Mouse (Mus musculus) lung, postnatal 25 days (tissue): ENCODE measurements around the gene Ift81.

Experiments
- DNase-seq: peaks from one replicate; pipeline ENCODE4 v3.0.0; 2022; ENCODE audit warnings: low spot score

Ift81 gene

DNA sequence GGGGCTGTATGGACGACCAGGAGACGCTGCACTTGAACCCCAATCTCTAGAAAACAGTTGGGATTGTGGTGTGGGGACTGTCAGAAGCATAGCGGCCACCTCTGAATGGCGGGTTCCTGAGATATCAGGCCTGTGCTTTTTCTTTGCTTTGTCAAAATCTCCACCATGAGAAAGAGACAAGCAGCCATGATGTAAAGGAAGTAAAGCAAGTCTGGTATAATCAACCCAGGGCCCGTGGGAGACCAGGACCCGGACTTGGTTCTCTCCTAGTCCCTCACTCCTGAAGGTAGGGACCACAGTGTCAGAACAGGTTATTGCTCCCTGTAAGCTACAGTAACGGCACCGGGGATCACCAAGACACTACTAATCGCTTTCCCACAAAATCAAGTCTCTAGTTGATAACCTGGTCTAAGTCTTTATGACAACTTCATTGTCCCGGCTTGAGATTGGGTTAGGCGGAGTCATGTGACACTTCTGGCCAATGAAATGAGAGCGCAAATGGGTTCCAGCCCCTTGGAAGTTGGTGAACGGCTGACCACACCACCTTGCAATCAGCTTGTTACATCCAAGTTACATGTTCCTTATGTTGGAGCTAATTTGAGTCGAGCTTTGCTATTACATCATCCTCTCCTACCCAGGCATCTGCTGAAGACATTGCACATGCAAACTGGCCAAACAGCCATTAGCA lies 11.4 kb upstream of the Ift81 start:
- DNase-seq: no peak

DNA sequence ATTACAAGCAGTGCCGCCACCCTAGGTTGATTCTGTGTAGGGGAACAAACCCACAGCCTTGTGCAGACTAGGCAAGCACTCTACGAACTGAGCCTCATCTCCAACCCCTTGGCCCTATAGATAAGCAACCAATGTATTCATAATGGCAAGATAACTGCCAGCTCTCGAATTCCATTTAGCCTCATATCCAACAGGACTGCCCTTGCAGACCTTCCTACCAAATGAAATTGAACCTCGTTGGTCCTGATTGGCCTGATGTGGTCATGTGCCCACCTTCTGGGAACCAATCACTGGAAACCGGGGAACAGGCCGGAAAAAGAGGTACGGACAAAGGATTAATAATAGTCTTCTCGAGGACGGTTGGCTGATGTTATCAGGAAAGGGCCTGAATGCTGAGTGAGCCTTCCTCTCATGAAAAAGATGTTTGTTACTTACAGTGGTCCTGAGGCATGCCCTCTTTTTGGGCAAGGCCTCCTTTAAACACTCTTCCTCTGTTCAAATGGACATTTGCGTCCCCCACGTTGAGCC lies 10.7 kb upstream of the Ift81 start:
- DNase-seq: no peak

DNA sequence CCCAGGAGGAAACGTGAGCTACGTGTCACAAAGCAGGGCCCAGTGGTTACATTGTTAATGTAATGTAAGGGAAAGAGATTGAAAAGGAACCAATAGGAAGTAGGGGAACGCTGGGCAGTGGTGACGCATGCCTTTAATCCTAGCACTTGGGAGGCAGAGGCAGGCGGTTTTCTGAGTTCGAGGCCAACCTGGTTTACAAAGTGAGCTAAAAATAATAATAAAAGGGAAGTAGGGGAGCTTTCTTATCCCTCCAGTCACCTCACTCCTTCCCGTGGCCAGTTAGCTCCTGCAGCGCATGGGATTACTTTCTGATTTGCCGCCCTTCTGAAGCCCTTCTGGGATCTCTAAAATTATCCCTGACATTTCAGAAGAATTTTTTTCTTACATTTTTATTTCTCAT lies 9.5 kb upstream of the Ift81 start:
- no peak for DNase-seq

DNA sequence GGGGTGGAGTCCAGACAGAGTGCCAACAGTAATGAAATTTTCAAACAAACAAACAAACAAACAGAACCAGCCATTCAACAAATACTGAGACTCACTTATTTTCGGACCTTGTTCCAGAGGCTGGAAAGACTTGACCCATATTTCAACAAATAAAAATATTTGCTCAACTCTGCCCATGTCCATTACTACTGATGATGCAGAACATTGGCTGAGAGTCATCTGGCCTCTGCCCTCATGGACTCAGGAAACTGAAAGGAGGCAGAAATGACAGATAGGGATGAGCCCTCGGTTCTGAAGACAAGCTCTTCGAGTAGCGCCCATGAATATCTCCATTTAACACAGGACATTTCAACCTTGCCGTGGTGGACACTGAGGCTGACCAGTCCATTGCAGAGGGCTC lies 8.2 kb upstream of the Ift81 start:
- no peak for DNase-seq

DNA sequence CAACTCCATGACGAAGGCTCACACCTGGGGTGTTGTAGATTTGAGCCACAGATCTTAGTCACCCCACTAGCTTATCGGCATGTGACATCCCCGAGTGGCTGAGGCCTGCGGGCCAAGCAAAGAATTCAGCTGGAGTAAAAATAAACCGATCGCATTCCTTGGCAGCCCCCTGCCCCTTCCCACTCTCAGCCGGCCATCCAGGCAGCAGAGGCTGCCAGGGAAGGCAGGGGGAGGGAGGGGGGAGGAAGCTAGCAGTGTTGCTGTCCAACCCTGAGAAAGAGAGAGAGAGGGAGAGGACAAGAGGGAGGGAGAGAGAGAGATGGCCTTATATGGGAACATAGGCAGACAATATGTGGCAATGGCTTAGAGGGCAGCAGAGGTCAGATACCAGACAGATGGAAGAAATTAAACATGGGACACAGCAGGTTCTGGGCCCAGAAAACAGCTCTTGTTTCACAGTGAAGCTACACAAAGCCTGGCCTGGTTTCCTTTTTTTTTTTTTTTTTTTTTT lies 7.1 kb upstream of the Ift81 start:
- peak; percentile 64 for DNase-seq

DNA sequence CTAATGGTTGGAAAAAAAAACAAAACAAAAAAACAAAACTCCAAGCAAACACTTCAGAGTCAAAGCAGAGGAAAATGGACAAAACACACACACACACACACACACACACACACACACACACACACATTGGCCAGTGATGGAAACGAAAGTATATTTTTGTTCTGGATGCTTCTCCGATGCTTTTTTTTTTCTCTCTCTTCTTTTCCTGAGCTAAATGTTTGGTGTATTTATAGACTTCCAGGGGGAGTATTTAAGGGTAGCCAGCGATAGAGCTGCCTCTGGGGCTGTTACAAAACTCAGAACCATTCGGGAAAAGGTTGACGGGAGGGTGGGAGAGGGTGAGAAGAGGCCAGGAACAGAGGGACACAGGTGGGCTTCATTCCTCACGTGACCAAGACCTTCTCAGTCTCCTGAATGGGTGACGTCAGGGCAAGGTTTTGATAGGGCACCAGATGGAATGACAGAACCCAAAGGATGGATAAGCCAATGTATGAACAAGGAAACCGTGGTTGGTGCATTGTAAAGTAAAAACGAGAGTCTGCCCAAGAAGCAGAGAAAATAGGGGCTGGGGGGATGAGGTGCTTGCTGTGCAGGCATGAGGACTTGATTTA lies 5.5 kb upstream of the Ift81 start:
- DNase-seq: no peak

DNA sequence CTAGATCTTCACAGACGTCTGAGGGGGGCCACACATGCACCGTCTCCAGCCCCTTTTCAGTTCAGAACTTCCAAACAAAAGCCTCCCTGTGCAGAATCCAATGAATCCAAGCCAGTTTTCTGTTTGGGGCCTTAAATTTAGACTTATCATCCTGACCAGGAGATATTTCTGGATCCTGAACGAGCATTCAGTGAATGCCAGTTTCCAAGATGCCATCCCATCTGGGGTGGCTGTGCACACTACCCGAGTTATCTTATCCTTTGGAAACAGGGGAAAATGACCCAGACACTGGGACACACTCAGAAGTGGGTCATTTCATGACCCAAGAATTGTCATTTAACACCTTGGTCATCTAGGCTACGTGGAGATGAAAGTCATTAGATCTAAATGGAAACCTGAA lies 3.4 kb upstream of the Ift81 start:
- DNase-seq: no peak

DNA sequence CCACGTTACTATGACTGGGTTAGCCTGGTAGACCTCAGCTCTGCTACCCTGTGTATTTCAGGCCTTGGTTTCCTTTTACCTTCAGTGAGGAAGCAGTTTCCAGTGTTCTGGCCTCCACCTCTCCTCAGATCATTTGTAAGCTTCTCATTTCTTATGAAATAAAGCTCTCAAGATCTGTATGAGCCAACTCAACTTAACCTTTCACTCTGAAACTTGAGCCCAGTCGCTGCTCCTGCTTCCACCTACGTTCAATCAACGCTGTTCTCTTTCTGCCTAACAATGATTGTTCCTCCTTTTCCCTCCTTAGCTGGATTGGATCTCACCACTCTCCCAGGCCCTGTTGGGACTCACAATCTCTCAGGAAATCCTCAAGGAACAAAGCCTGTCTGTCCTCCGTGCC lies 2.7 kb downstream of the Ift81 start:
- peak; percentile 61 for DNase-seq

DNA sequence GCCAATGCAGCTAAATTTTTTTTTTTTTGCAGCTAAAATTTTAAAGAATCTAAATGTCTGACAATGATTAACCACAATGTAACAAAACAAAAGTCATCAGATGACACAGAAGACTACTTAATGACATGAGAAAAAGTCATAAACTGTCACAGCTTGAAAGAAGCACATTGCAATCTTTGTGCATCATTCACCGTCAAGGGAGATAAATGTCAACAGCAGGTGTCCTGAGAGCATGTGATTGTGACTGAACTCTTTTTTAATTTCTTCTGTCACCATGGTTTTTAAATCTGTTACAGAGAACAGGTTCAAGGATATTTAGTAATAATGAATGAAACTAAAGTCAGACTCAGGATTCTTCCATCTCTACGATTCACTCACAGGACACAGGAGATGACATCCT lies 9.4 kb downstream of the Ift81 start:
- DNase-seq: no peak

DNA sequence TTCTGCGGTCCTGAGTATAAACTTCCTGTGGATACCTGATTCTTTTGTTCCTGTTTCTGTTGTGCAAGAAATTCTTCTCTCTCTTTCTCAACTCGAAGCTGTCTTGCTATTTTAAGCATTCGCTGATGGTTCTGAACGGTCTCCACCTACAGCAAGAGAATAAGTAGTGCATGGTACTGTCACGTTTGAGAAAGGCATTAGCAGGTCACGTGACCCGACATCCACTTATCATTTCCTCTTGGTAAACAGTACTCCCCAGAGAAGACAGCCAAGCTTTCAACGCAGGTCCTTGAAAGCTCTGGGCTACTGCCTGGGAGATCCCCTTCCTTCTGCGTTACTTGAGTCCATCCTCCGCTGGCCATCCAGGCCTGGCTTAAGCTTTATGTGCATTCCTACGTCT lies 12.1 kb downstream of the Ift81 start:
- peak; percentile 93 for DNase-seq

DNA sequence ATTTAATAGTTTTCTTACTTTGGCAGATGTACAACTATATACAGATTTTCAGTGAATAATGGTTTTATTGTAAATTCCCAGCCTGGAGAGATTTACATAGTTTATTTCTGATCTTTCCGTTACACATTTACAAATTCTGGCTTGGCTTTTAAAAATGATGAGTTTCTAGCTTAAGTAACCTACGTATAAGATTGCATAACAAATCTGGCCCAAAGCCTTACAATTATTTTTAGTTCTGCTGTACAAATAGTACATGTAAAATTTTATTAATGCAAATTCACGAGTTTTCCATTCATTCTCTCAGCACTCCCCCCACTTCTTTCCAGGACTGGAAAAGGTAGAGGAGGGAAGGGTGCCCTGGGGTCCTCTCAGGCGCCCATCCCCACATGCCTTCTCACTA lies 18.8 kb downstream of the Ift81 start:
- DNase-seq: peak; percentile 26

DNA sequence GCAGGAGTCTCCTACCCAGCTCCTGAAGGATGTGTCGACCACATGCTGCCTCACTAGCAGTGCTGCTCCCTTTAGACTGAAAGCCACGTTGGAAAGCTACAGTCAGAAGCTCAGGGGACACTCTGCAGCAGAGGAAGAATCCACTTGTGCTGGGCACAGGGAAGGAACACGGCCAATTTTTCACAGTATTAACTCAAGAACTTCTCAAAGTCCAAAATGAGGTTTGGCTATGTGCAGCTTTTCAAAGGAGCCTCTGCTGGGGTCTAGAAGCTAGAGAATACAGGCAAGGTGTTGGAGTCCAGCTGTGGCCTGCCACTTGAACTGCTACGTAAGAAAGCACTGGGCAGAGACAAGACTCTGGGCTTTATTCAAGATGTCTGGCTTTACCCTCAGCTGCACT lies 24.4 kb downstream of the Ift81 start:
- no peak for DNase-seq

DNA sequence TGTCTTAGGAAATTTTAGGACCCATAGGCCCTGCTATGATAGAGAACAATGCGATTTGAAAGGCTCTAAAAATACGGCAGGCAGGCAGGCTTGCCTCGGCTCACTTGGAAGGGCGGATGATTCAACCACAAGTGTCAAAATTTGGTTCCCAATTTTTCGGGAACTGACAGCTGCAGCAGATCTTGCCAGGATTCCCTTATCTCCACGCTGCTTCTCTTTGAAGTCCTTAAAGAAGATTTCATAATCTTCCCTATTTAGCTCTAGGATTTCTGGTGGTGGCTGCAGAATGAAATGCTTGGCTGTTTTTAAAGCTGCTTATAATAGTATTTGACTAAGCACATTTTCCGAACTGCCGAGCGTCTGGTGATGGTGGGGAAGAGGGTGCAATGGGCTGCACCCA lies 28.8 kb downstream of the Ift81 start:
- peak; percentile 12 for DNase-seq

DNA sequence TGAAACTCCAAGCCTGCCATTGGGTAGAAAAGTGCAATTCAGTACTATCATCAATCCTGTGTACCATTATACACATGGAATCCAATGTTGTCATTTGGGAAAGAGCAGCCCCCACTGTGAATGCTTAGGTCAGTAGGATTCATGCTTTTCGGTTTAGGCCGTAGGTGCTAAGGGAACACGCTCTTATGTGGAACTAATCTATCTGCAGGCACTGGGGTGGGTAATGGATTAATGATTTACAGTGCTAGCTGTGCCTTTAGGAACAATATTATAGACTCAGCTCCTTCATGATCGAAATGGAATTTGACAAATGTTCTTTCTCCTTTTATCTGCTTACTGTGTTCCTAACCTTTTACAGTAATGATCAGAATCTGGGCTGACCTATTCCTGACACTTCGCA lies 30.2 kb downstream of the Ift81 start:
- no peak for DNase-seq

DNA sequence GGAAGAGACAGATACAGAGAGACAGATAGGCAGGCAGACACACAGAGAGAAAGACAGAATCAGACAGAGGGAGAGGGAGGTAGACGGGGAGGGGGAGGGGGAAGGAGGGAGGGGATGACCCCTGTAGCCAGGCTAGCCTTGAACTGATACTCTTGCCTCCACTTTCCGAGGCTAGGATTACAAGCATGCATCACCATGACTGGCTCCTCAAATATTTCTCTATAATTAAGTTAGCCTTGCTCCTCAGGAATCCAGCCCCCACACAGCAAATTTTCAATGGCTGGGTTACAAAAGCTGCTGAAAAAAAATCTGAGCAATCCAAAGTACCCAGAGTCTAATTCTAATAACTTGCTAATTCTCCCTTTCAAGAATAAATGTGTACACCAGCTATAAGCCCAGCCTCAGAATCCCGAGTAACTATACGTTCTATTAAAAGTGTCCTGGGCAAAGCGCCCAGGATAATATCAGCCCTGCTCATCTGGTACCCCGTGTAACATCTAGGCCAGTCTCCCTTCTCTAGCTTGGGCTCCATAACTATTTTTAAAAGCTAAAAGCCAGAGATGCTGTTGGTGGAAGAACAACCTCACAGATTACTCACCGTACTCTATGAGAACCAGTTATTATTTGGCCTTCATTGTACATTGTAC lies 37.5 kb downstream of the Ift81 start:
- no peak for DNase-seq

DNA sequence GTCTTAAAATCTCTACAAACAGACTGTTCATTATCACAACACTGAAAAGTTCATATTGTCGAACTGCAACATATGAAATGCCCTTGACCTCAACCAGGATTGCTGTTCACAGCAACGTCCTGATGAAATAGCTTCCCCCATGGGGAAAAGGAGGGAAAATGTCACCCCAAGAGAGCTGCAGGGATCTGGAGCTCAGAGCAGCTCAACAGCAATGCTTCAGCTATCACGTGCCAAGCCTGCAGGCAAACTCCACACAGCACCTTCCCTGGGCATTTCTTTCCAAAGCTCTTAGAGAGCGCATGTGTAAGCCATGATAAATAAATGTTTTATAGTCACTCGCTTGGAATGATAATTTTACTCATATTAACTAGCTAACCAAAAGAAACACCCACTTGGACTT lies 42.3 kb downstream of the Ift81 start:
- no peak for DNase-seq

DNA sequence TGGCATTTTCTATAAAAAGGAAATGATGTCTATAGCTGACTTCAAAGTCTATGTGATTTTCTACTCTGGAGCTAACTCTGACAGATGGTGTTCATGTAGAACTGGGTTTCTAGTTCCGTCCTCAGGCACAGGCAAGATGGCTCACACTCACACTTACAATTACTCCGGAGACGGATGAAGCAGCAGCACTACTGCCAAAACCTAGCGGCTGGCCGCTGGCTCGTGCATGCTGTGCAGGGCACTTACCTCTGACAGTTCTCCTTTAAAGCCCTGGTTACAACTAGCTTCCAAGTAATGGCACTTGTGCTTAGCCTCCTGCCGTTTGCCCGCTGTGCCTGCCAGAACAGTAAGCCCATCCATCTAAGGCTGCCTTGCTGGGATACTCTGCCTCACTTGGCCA lies 47.7 kb downstream of the Ift81 start:
- DNase-seq: no peak

DNA sequence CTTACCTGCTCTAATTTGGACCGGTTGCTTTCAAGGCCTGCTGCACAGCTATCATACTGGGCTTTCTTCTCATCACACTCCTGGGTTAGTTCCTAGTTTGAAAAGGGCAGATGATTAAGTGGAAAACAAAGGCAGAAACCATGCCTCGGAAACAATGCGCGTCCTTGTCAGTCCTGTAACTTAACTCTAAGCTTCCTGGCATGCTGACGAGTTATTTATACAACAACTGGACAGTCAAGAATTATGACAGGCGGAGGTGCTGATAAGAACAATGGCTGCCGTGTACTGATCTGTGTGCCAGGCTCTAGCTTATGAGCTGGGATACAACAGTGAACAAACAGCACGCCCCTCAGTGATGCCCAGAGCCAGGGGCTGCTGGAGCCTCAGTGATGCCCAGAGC lies 53.7 kb downstream of the Ift81 start:
- DNase-seq: no peak

DNA sequence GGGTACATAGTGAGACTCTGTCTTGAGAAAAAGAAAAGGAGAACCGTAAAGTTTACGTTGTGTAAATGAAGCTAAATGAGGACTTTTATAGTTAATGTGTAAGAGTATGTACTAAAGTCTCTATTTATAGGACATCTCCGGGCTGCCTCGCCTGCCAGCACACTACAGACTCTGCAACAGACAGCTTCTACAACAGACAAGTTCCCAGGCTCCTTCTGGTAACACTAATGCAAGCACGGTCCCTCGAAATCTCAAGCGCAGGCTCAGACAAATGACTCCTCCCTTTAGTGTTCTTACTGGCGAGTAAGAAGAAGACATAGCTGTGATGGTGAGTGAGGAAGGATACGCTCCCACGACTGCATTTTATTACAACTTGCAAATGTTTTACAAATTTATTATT lies 56.2 kb downstream of the Ift81 start:
- DNase-seq: no peak

DNA sequence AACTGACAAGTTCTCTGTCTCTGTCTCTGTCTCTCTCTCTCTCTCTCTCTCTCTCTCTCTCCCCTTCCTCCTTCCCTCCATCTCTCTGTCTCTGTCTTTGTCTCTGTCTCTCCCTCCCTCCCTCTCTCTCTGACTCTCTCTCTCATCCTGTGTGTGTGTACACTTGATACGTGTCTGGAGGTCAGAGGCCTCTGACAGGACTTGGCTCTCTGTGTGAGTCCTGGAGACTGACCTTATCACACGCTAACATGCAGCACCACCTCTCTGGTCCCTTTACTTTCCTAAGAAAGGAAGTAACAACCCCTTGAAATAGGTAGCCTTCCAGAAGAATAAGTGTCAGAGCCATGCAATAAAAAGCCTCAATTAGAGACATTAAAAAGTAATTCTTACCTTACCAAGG lies 59.2 kb downstream of the Ift81 start:
- DNase-seq: no peak

DNA sequence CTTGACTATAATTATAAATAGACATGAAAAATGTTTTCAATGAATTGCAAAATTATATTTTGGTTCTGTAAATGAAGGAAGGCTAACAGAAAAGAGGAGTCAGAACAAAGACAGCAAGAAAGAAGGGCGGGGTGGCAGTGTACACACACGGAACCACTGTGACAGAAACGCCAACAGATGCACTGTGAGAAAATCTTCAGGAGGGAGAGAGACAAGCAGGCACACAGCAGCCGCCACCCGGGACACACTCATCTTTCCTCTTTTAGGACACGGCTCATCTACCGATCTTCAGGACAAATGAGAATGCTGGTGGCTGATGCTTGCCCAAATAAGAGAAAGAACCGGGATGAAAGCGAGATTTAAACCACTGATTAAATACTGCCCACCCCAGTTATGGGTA lies 61.7 kb downstream of the Ift81 start:
- no peak for DNase-seq

DNA sequence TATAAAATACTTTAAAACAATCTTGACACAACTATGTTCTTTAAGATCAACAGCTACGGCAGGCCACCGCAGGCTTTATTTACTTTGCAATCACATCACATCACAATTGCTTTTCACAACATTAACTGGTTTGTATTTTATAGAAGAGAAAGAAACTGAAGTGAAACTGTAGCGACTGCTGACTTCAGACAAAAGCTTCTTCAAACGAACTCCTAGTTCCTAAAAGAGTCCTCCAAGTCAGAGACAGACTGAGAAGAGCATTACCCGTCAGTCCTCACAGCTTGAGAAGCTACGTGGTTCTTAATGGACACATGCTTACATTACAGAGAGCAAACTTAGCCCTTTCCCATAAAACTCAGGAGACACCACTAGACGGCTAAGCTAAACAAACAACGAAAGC lies 63.9 kb downstream of the Ift81 start:
- DNase-seq: no peak

DNA sequence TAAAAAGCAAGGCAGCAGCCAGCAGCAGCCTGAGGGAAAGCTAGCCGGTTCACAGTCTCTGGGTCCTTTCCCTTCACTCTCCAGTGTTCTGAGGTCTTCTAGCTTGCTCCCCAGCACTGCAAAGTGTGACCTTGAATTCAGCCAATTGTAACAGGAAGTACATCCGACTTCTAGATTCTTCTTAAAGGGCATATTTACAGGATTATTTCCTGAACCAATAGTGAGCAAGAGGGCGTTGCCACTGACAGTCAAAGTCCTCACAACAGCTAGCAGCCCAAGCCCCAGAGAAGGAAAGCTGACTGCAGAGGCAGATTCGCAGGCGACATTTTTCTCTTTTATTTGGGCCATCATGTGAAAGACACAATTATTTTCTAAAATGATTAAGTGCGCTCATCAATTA lies 65.6 kb downstream of the Ift81 start:
- peak; percentile 68 for DNase-seq
